ENCODE assay signal across 7 mouse cellular contexts in the genomic region with DNA sequence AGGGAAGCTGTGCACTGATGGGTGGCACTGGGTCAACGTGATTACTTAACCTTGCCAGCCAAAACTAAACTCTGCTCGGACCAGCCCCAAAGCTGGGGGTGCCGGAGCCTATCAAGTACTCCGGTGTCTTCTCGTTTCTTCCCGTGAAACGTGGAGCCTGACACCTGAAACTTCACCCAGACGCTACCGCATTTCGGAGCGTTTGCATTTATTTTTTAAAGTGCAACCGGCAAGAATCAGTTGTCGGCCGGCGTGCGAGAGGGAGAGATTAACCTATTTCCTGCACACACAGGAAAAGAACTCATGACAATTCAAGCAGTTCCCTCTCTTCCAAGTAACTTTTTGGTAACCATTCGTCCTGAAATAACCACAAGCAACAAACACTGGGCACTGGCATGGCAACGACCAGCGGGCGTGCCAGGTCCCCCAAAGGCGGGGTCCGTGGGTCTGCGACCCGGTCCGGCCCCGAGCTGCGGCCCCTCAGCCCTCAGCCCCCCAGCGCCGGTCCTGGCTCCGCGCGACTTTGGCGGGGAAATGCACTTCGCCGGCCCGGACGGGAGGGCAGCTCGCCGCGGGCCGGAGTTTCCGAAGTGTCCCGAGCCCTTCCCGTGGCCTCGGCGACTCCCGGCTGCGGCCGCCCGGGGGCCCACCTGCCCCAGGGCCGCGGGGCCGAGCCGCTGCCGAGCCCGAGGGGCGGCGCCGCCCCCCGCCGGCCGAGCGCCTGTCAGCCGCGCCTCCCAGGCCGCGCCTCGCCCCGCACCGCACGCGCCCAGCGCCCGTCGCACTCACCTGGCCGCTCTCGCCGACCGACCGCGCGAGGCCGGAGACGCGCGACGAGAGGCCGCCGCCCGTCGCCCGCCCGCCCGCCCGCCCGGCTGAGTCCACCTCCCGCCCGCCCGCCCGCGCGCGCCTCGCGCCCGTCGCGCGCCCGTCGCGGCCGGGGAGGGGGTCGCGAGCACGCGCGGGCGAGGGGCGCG.
A peak's percentile ranks its signal among the peaks of the same experiment; 100 is the strongest.
DNase-seq lines count a peak whose midpoint lies in the region; ATAC-seq and TF ChIP-seq lines count a peak whose summit lies in the region.

No protein-coding gene starts in this region.

- no peaks in the 10 kb centered on the region for H3K9me3 ChIP-seq in hindbrain, postnatal 0 days (ENCODE audit: low read length)
- no peaks in the 10 kb centered on the region for H3K9me3 ChIP-seq in limb, embryonic 10.5 days (replicated peaks)
- no peaks in the 10 kb centered on the region for H3K9me3 ChIP-seq in midbrain, embryonic 11.5 days (ENCODE audit: control insufficient read depth, low read length)

- peak overlapping the region; percentile 97 for H3K27ac ChIP-seq in hindbrain, postnatal 0 days
- peak overlapping the region; percentile 92 for H3K27ac ChIP-seq in limb, embryonic 10.5 days
- H3K27ac ChIP-seq in midbrain, embryonic 11.5 days (ENCODE audit: low read depth, low read length): peak overlapping the region; percentile 78

- no peak for TF ChIP-seq CTCF in hindbrain, postnatal 0 days (IDR thresholded peaks at IDR 0.05; ENCODE audit: low read depth)

- ATAC-seq in hindbrain, postnatal 0 days: peak; percentile 63
- ATAC-seq in midbrain, embryonic 11.5 days (ENCODE audit: low FRiP score): peak; percentile 73

- peak overlapping the region; percentile 82 for H3K9ac ChIP-seq in hindbrain, postnatal 0 days (replicated peaks; ENCODE audit: low read length)
- peak overlapping the region; percentile 89 for H3K9ac ChIP-seq in midbrain, embryonic 11.5 days (ENCODE audit: low read length)

- peak overlapping the region; percentile 93 for H3K4me3 ChIP-seq in hindbrain, postnatal 0 days (ENCODE audit: low read length)
- H3K4me3 ChIP-seq in limb, embryonic 10.5 days: peak overlapping the region; percentile 85
- peak overlapping the region; percentile 82 for H3K4me3 ChIP-seq in midbrain, embryonic 11.5 days (ENCODE audit: low read depth, low read length)

- peak; percentile 52 to 68 for DNase-seq in adrenal gland, adult 18-20 months (ENCODE audit: low spot score in 2 of 2)
- peak; percentile 43 to 62 for DNase-seq in cerebellum, postnatal 36 days
- DNase-seq in gastrocnemius, adult 8-10 months (ENCODE audit: low spot score in 2 of 2): peak; percentile 13 to 47
- peak; percentile 40 for DNase-seq in hindbrain, postnatal 0 days (ENCODE audit: low spot score)
- peak; percentile 67 for DNase-seq in limb, embryonic 10.5 days (ENCODE audit: low spot score)
- DNase-seq in midbrain, embryonic 11.5 days (ENCODE audit: low spot score, missing footprints): peak; percentile 92
- DNase-seq in spleen, adult 18-20 months: peak; percentile 42 to 52

- H3K4me2 ChIP-seq in hindbrain, postnatal 0 days (ENCODE audit: low read depth, low read length): peak overlapping the region; percentile 95
- peak overlapping the region; percentile 80 for H3K4me2 ChIP-seq in midbrain, embryonic 11.5 days

- H3K4me1 ChIP-seq in hindbrain, postnatal 0 days (ENCODE audit: insufficient read depth, low read length): peaks cover 15% of the 10 kb centered on the region; the same call in 1 of the 2 replicates
- peaks cover 11% of the 10 kb centered on the region for H3K4me1 ChIP-seq in limb, embryonic 10.5 days
- peaks cover 6% of the 10 kb centered on the region for H3K4me1 ChIP-seq in midbrain, embryonic 11.5 days (ENCODE audit: control insufficient read depth, insufficient read depth, low read length)

- no peaks in the 10 kb centered on the region for H3K36me3 ChIP-seq in hindbrain, postnatal 0 days (ENCODE audit: insufficient read depth, low read length)
- H3K36me3 ChIP-seq in limb, embryonic 10.5 days: no peaks in the 10 kb centered on the region
- no peaks in the 10 kb centered on the region for H3K36me3 ChIP-seq in midbrain, embryonic 11.5 days (ENCODE audit: control insufficient read depth, insufficient read depth, low read length)

- no peaks in the 10 kb centered on the region for H3K27me3 ChIP-seq in hindbrain, postnatal 0 days (ENCODE audit: insufficient read depth, low read length)
- H3K27me3 ChIP-seq in limb, embryonic 10.5 days (ENCODE audit: low read depth, poor library complexity, severe bottlenecking): no peaks in the 10 kb centered on the region
- H3K27me3 ChIP-seq in midbrain, embryonic 11.5 days (ENCODE audit: control insufficient read depth, insufficient read depth, low read length): no peaks in the 10 kb centered on the region

- 1% methylated on average over 57 of the region's 121 CpGs for WGBS in hindbrain, postnatal 0 days
- 13% methylated on average over 120 of the region's 121 CpGs for WGBS in limb, embryonic 10.5 days
- under 1% methylated on average over 47 of the region's 121 CpGs for WGBS in midbrain, embryonic 11.5 days

Comparison
In these comparisons a context has a peak if more than half of its experiments do, and no peak if none do; other contexts are left out.
1. Peak in every context shown above with its lines: DNase-seq, ATAC-seq, H3K4me3 ChIP-seq and H3K27ac ChIP-seq.
2. DNase-seq: peak in every context shown above with its lines; median percentile 92 in midbrain, embryonic 11.5 days; 67 in limb, embryonic 10.5 days; 60 in adrenal gland, adult 18-20 months; 52 in cerebellum, postnatal 36 days; 47 in spleen, adult 18-20 months; 40 in hindbrain, postnatal 0 days; 30 in gastrocnemius, adult 8-10 months.